Mouse (Mus musculus): ENCODE measurements around the gene Coil.

DNA sequence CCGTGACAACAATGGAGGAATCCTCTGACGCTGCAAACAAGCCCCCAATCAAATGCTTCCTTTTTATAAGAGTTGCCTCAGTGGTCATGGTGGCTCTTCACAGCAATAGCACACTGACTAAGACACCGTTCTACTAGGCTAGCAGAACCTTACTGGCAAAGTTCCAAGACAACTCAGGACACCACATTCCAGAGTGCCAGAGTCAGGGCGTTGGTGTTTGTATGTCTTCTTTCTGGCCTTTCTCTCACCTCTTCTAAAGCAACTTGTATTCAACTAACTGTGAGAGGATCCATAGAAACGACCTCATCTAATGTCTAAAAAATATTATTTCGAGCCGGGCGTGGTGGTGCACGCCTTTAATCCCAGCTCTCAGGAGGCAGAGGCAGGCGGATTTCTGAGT lies 53.4 kb downstream of the Coil start:
- TF ChIP-seq CTCF (IDR thresholded peaks at IDR 0.05), result no peak
- no peak for TF ChIP-seq EP300 (IDR thresholded peaks at IDR 0.05; ENCODE audit: insufficient read depth, low read depth, low read length)
- TF ChIP-seq POLR2A (IDR thresholded peaks at IDR 0.05; ENCODE audit: insufficient read depth, low read depth, low read length), result no peak

Data from heart, adult 2 months (tissue).